Mouse (Mus musculus) activated CD4-positive, CD25-positive, alpha-beta regulatory T cell, adult 9 weeks (primary cell): Measurements from ENCODE around the gene Epn1. TPM values are rescaled to one million over a fixed set of nuclear protein-coding genes. Genes with fewer than 3 reads are reported as not detected.

ENCODE experiments used
- polyA plus RNA-seq: library from polyadenylated mRNA; unstranded; fragments of 100-300 nt; shearing (Covaris generic); gene quantifications from one replicate; pipeline ENCODE4 v1.2.1, GENCODE M21; 2017

Epn1 gene
- polyA plus RNA-seq = 12.4 TPM

DNA sequence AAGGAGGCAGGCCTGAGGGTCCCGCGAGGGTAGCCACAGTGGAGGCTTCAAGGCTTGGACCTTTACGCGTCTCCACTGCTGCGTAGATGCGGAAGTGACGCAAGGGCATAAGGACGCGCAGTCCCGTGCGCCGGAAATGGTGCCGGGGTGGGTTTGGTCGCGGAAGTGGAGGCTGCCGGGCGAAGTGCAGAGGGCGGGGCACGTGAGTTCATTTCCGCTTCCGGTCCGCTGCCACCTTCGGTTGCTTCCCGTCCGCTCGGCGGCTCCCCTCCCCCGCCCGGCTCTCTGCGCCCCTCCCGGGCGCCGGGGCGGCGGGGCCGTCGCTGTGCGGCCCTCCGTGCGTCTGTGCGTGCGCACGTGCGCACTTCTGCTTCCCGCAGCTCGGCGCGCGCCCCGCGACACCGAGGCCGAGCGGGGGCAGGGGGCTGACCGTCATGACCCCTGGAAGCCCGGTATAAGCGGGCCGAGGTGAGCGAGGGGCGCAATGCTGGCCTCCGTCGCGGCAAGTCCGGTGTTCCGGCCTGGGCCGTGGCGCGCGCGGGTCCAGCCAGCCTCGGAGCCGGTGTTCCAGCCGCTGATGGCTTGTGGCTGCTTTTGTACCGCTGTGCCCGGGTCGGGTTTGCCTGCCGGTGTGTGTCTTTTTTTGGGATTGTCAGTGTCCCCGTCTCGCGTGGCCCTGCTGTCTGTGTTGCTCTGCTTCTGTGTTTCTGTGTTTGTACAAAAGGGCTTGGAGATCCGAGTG, at the start of gene Epn1:
Epn1 (plus strand) TSS at position 226 of the 742 bp plus-strand sequence.

GRCm38 (mm10) chr7:5033818-5034217, 46.2 kb upstream of the Epn1 start, which contains the start of gene 4632433K11Rik:
4632433K11Rik (plus strand) TSS chr7:5034118.

GRCm38 (mm10) chr7:5038109-5038732, 41.8 kb upstream of the Epn1 start, which contains the start of gene Zfp784:
Zfp784 (minus strand) TSS chr7:5038446.

GRCm38 (mm10) chr7:5051193-5052192, 28.5 kb upstream of the Epn1 start, which contains the start of gene Zfp580:
Zfp580 (plus strand) TSS chr7:5051538.

DNA sequence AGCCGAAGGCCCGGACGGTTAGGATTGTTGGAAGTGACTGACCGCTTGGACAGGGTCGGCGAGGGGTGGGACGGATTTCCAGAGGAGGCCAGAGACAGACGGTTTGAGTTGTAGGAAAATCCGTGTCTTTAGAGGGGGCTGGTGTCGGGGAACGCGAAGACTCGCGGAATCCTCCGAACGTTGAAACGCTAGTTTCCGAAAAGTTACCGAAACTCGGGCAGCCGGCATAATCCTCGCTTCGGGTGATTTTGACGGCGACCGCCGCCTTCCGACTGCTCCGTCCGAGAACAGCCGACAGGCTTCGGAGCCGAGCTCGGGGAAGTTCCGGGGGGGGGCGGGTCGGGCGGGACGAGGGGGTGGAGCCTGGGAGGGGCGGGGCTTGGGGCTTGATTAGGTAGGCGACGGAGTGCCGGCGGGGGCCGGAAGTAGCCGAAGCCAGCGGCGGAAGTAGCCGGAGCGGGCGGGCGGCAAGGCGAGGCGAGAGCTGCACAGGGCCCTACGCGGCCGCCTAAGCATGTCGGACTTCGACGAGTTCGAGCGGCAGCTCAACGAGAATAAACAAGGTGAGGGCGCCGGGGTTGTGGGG, 18.2 kb upstream of the Epn1 start, which contains the start of gene U2af2:
U2af2 (plus strand) TSS at position 370 of the 586 bp plus-strand sequence.

GRCm38 (mm10) chr7:5116850-5117249, 36.8 kb downstream of the Epn1 start, which contains the start of gene Rfpl4:
Rfpl4 (minus strand) TSS chr7:5116950.

GRCm38 (mm10) chr7:5125549-5126406, 45.7 kb downstream of the Epn1 start, which contains the start of gene Rasl2-9:
Rasl2-9 (minus strand) TSS chr7:5125950.

Other genes starting within 250 kb of the Epn1 start
- not detected for gene Shisa7, start 235.5 kb upstream of the Epn1 start, polyA plus RNA-seq
- 43.7 TPM for gene Isoc2b, start 210.0 kb upstream of the Epn1 start, polyA plus RNA-seq
- 0.53 TPM for gene Isoc2a, start 203.1 kb upstream of the Epn1 start, polyA plus RNA-seq
- not detected for gene Gm36210, start 173.7 kb upstream of the Epn1 start, polyA plus RNA-seq
- 1.6 TPM for gene Zfp628, start 165.0 kb upstream of the Epn1 start, polyA plus RNA-seq
- gene Nat14, start 158.2 kb upstream of the Epn1 start, polyA plus RNA-seq = 0.90 TPM
- not detected for gene Ssc5d, start 154.4 kb upstream of the Epn1 start, polyA plus RNA-seq
- 0.84 TPM for gene Sbk2, start 115.8 kb upstream of the Epn1 start, polyA plus RNA-seq
- gene Sbk3, start 109.1 kb upstream of the Epn1 start, polyA plus RNA-seq = not detected
- gene Zfp579, start 84.1 kb upstream of the Epn1 start, polyA plus RNA-seq = 13.5 TPM
- 34.1 TPM for gene Zfp524, start 65.8 kb upstream of the Epn1 start, polyA plus RNA-seq
- gene Fiz1, start 65.5 kb upstream of the Epn1 start, polyA plus RNA-seq = 39.2 TPM
- 5.7 TPM for gene Gm44973, start 64.7 kb upstream of the Epn1 start, polyA plus RNA-seq
- 6.2 TPM for gene Zfp865, start 59.9 kb upstream of the Epn1 start, polyA plus RNA-seq
- not detected for gene Ccdc106, start 59.7 kb upstream of the Epn1 start, polyA plus RNA-seq
- gene 4632433K11Rik, start 46.1 kb upstream of the Epn1 start, polyA plus RNA-seq = not detected
- 3.7 TPM for gene Zfp784, start 41.8 kb upstream of the Epn1 start, polyA plus RNA-seq
- 1.1 TPM for gene Zfp580, start 28.7 kb upstream of the Epn1 start, polyA plus RNA-seq
- gene U2af2, start 18.1 kb upstream of the Epn1 start, polyA plus RNA-seq = 98.6 TPM
- gene Rfpl4, start 36.7 kb downstream of the Epn1 start, polyA plus RNA-seq = not detected
- 0.29 TPM for gene Rasl2-9, start 45.7 kb downstream of the Epn1 start, polyA plus RNA-seq
- 0.12 TPM for gene Vmn1r55, start 69.4 kb downstream of the Epn1 start, polyA plus RNA-seq
- not detected for gene Vmn1r56, start 116.5 kb downstream of the Epn1 start, polyA plus RNA-seq
- not detected for gene Vmn1r57, start 138.3 kb downstream of the Epn1 start, polyA plus RNA-seq